Mouse (Mus musculus): Measurements from ENCODE around the gene Syk. TPM values are rescaled to one million over a fixed set of nuclear protein-coding genes. Genes with fewer than 3 reads are reported as not detected.

The Syk gene
- total RNA-seq, 1 experiment from 2014 or later, result 787 TPM

GRCm38 (mm10) chr13:52675526-52676294, 92.7 kb downstream of the Syk start:
- ATAC-seq (ENCODE audit: extremely low read depth, insufficient number of reproducible peaks, low FRiP score, poor library complexity, severe bottlenecking), result no peak

- no peak for ATAC-seq (ENCODE audit: extremely low read depth, insufficient number of reproducible peaks, low FRiP score, poor library complexity, severe bottlenecking)
Measured at GRCm38 (mm10) chr13:52676671-52677445, 93.9 kb downstream of the Syk start.

- no peak for ATAC-seq (ENCODE audit: extremely low read depth, insufficient number of reproducible peaks, low FRiP score, poor library complexity, severe bottlenecking)
Measured at GRCm38 (mm10) chr13:52679906-52680305, 96.9 kb downstream of the Syk start.

GRCm38 (mm10) chr13:52682107-52682506, 99.1 kb downstream of the Syk start:
- no peak for ATAC-seq (ENCODE audit: extremely low read depth, insufficient number of reproducible peaks, low FRiP score, poor library complexity, severe bottlenecking)

GRCm38 (mm10) chr13:52690425-52690824, 107.5 kb downstream of the Syk start:
- ATAC-seq (ENCODE audit: extremely low read depth, insufficient number of reproducible peaks, low FRiP score, poor library complexity, severe bottlenecking), result no peak

- ATAC-seq (ENCODE audit: extremely low read depth, insufficient number of reproducible peaks, low FRiP score, poor library complexity, severe bottlenecking), result no peak
Measured at GRCm38 (mm10) chr13:52692311-52692710, 109.3 kb downstream of the Syk start.

- ATAC-seq (ENCODE audit: extremely low read depth, insufficient number of reproducible peaks, low FRiP score, poor library complexity, severe bottlenecking), result no peak
Measured at GRCm38 (mm10) chr13:52694857-52695256, 111.9 kb downstream of the Syk start.

Other genes with a start within 250 kb of the Syk start
- gene Diras2, start 51.9 kb upstream of the Syk start, total RNA-seq (2017), result 4.3 and 4.9 TPM in 2 replicates

All from neutrophil, adult 5-6 weeks (primary cell).